Mouse (Mus musculus) testis, adult 2 months (tissue): ENCODE measurements around the gene Pigk.

ENCODE experiments used
- CTCF ChIP-seq: fragments of 200-500 bp; IDR thresholded peaks from 2 replicates; pipeline ENCODE4 v1.5.1; 2012; ENCODE audit warnings: low read depth, mild to moderate bottlenecking, inconsistent platforms, low read length, moderate library complexity; ENCODE audit not compliant: control insufficient read depth, insufficient read depth, insufficient replicate concordance
- POLR2A ChIP-seq: fragments of 200-500 bp; IDR thresholded peaks from 2 replicates; pipeline ENCODE4 v1.6.1; 2012; ENCODE audit warnings: low read depth, mild to moderate bottlenecking, inconsistent platforms, low read length, moderate library complexity; ENCODE audit not compliant: control insufficient read depth

GRCm38 (mm10) chr3:152956771-152957170 is 242.9 kb downstream of the Pigk start:
- no peak for TF ChIP-seq CTCF
- TF ChIP-seq POLR2A, result no peak
